Mouse (Mus musculus): ENCODE results near the gene Sbk3. TPM values are rescaled to one million over a fixed set of nuclear protein-coding genes. Genes with fewer than 3 reads are reported as not detected.
A peak's percentile ranks its signal among the peaks of the same experiment; 100 is the strongest.

The Sbk3 gene
- polyA plus RNA-seq, 1 experiment from 2014 or later: 0.33 TPM

GRCm38 (mm10) chr7:4947855-4948254 is 23.1 kb downstream of the Sbk3 start:
- H3K36me3 ChIP-seq: no peaks in the 10 kb centered on the region
- H3K4me3 ChIP-seq: no peak overlapping the region
- no peak overlapping the region for H3K9ac ChIP-seq
- no peak overlapping the region for H3K4me2 ChIP-seq
- WGBS: 23% methylated on average over 2 of the region's 2 CpGs
- no peak overlapping the region for H3K27ac ChIP-seq
- no peak for ATAC-seq (replicated peaks; ENCODE audit: insufficient number of reproducible peaks, insufficient read depth, low FRiP score, low read depth)
- no peaks in the 10 kb centered on the region for H3K9me3 ChIP-seq (replicated peaks)
- peaks cover 16% of the 10 kb centered on the region for H3K4me1 ChIP-seq (replicated peaks)
- H3K27me3 ChIP-seq: no peaks in the 10 kb centered on the region

- WGBS: 15% methylated on average over 15 of the region's 15 CpGs
- 0 out of 2 replicates have a peak overlapping the region, but pooled peaks have one; percentile 33 for H3K9ac ChIP-seq
- peaks cover 6% of the 10 kb centered on the region for H3K4me1 ChIP-seq (replicated peaks)
- H3K9me3 ChIP-seq (replicated peaks): no peaks in the 10 kb centered on the region
- no peaks in the 10 kb centered on the region for H3K27me3 ChIP-seq
- peak overlapping the region; percentile 38 for H3K4me3 ChIP-seq
- no peak overlapping the region for H3K27ac ChIP-seq
- no peaks in the 10 kb centered on the region for H3K36me3 ChIP-seq
- H3K4me2 ChIP-seq: peak overlapping the region; percentile 62
- peak; percentile 73; the same call in 1 of the 2 replicates for ATAC-seq (replicated peaks; ENCODE audit: insufficient number of reproducible peaks, insufficient read depth, low FRiP score, low read depth)
These were observed 27.6 kb downstream of the Sbk3 start for GRCm38 (mm10) chr7:4943223-4943815.

- H3K36me3 ChIP-seq: no peaks in the 10 kb centered on the region
- H3K27ac ChIP-seq: no peak overlapping the region
- H3K9me3 ChIP-seq (replicated peaks): no peaks in the 10 kb centered on the region
- no peak overlapping the region for H3K4me2 ChIP-seq
- H3K9ac ChIP-seq: no peak overlapping the region
- no peaks in the 10 kb centered on the region for H3K27me3 ChIP-seq
- ATAC-seq (replicated peaks; ENCODE audit: insufficient number of reproducible peaks, insufficient read depth, low FRiP score, low read depth): no peak
- no peak overlapping the region for H3K4me3 ChIP-seq
- peaks cover 4% of the 10 kb centered on the region for H3K4me1 ChIP-seq (replicated peaks)
- WGBS: 40% methylated on average over 5 of the region's 5 CpGs
These were observed 28.3 kb downstream of the Sbk3 start for GRCm38 (mm10) chr7:4942673-4943072.

GRCm38 (mm10) chr7:4940068-4940479 is 30.9 kb downstream of the Sbk3 start:
- H3K36me3 ChIP-seq: no peaks in the 10 kb centered on the region
- no peak overlapping the region for H3K4me3 ChIP-seq
- peaks cover 4% of the 10 kb centered on the region for H3K4me1 ChIP-seq (replicated peaks)
- H3K27ac ChIP-seq: no peak overlapping the region
- H3K9me3 ChIP-seq (replicated peaks): no peaks in the 10 kb centered on the region
- no peak for ATAC-seq (replicated peaks; ENCODE audit: insufficient number of reproducible peaks, insufficient read depth, low FRiP score, low read depth)
- H3K4me2 ChIP-seq: no peak overlapping the region
- no peak overlapping the region for H3K9ac ChIP-seq
- 18% methylated on average over 9 of the region's 9 CpGs for WGBS
- no peaks in the 10 kb centered on the region for H3K27me3 ChIP-seq

- WGBS: 45% methylated on average over 2 of the region's 2 CpGs
- H3K4me2 ChIP-seq: no peak overlapping the region
- H3K4me1 ChIP-seq (replicated peaks): peaks cover 2% of the 10 kb centered on the region
- no peak for ATAC-seq (replicated peaks; ENCODE audit: insufficient number of reproducible peaks, insufficient read depth, low FRiP score, low read depth)
- H3K36me3 ChIP-seq: no peaks in the 10 kb centered on the region
- H3K27me3 ChIP-seq: no peaks in the 10 kb centered on the region
- no peak overlapping the region for H3K27ac ChIP-seq
- H3K9me3 ChIP-seq (replicated peaks): 0 out of 2 replicates have a peak, but pooled peaks cover 4% of the 10 kb centered on the region
- no peak overlapping the region for H3K4me3 ChIP-seq
- no peak overlapping the region for H3K9ac ChIP-seq
These were observed 32.5 kb downstream of the Sbk3 start for GRCm38 (mm10) chr7:4938456-4938855.

- Histone ChIP-seq H3K4me2 (no peak overlapping the region), H3K4me3 (no peak overlapping the region), H3K9ac (no peak overlapping the region), H3K36me3 (no peaks in the 10 kb centered on the region), H3K27me3 (no peaks in the 10 kb centered on the region), H3K27ac (no peak overlapping the region), H3K9me3 (replicated peaks) (0 out of 2 replicates have a peak, but pooled peaks cover 4% of the 10 kb centered on the region), H3K4me1 (replicated peaks) (no peaks in the 10 kb centered on the region)
- WGBS: 76% methylated on average over 11 of the region's 11 CpGs
- ATAC-seq (replicated peaks; ENCODE audit: insufficient number of reproducible peaks, insufficient read depth, low FRiP score, low read depth): no peak
These were observed 33.6 kb downstream of the Sbk3 start for GRCm38 (mm10) chr7:4937392-4937791.

- Histone ChIP-seq H3K36me3 (no peaks in the 10 kb centered on the region), H3K4me1 (replicated peaks) (no peaks in the 10 kb centered on the region), H3K27me3 (no peaks in the 10 kb centered on the region), H3K9me3 (replicated peaks) (0 out of 2 replicates have a peak, but pooled peaks cover 4% of the 10 kb centered on the region), H3K4me2 (no peak overlapping the region), H3K4me3 (no peak overlapping the region), H3K9ac (no peak overlapping the region), H3K27ac (no peak overlapping the region)
- ATAC-seq (replicated peaks; ENCODE audit: insufficient number of reproducible peaks, insufficient read depth, low FRiP score, low read depth): no peak
- WGBS: 70% methylated on average over 10 of the region's 10 CpGs
These were observed 34.1 kb downstream of the Sbk3 start for GRCm38 (mm10) chr7:4936832-4937231.

- no peak overlapping the region for H3K27ac ChIP-seq
- H3K9ac ChIP-seq: no peak overlapping the region
- no peak overlapping the region for H3K4me3 ChIP-seq
- 80% methylated on average over 4 of the region's 4 CpGs for WGBS
- H3K9me3 ChIP-seq (replicated peaks): 0 out of 2 replicates have a peak, but pooled peaks cover 4% of the 10 kb centered on the region
- no peak overlapping the region for H3K4me2 ChIP-seq
- no peaks in the 10 kb centered on the region for H3K36me3 ChIP-seq
- ATAC-seq (replicated peaks; ENCODE audit: insufficient number of reproducible peaks, insufficient read depth, low FRiP score, low read depth): no peak
- no peaks in the 10 kb centered on the region for H3K4me1 ChIP-seq (replicated peaks)
- no peaks in the 10 kb centered on the region for H3K27me3 ChIP-seq
These were observed 36.6 kb downstream of the Sbk3 start for GRCm38 (mm10) chr7:4934160-4934914.

GRCm38 (mm10) chr7:4933103-4933502 is 37.9 kb downstream of the Sbk3 start:
- no peaks in the 10 kb centered on the region for H3K27me3 ChIP-seq
- H3K4me1 ChIP-seq (replicated peaks): no peaks in the 10 kb centered on the region
- no peak overlapping the region for H3K4me2 ChIP-seq
- 66% methylated on average over 12 of the region's 12 CpGs for WGBS
- H3K9ac ChIP-seq: no peak overlapping the region
- 0 out of 2 replicates have a peak, but pooled peaks cover 4% of the 10 kb centered on the region for H3K9me3 ChIP-seq (replicated peaks)
- no peaks in the 10 kb centered on the region for H3K36me3 ChIP-seq
- no peak overlapping the region for H3K4me3 ChIP-seq
- no peak for ATAC-seq (replicated peaks; ENCODE audit: insufficient number of reproducible peaks, insufficient read depth, low FRiP score, low read depth)
- H3K27ac ChIP-seq: no peak overlapping the region

- H3K4me2 ChIP-seq: no peak overlapping the region
- no peak overlapping the region for H3K4me3 ChIP-seq
- ATAC-seq (replicated peaks; ENCODE audit: insufficient number of reproducible peaks, insufficient read depth, low FRiP score, low read depth): no peak
- H3K4me1 ChIP-seq (replicated peaks): peaks cover 32% of the 10 kb centered on the region
- WGBS: 70% methylated on average over 17 of the region's 17 CpGs
- H3K9me3 ChIP-seq (replicated peaks): no peaks in the 10 kb centered on the region
- no peak overlapping the region for H3K9ac ChIP-seq
- no peaks in the 10 kb centered on the region for H3K27me3 ChIP-seq
- H3K36me3 ChIP-seq: no peaks in the 10 kb centered on the region
- H3K27ac ChIP-seq: no peak overlapping the region
These were observed 42.6 kb downstream of the Sbk3 start for GRCm38 (mm10) chr7:4928323-4928722.

GRCm38 (mm10) chr7:4927711-4928110 is 43.3 kb downstream of the Sbk3 start:
- Histone ChIP-seq H3K4me2 (no peak overlapping the region), H3K4me3 (no peak overlapping the region)

More at GRCm38 (mm10) chr7:4927711-4928110, 43.3 kb downstream of the Sbk3 start:
- H3K9ac ChIP-seq: no peak overlapping the region
- H3K36me3 ChIP-seq: no peaks in the 10 kb centered on the region
- H3K27me3 ChIP-seq: no peaks in the 10 kb centered on the region
- no peaks in the 10 kb centered on the region for H3K9me3 ChIP-seq (replicated peaks)
- 62% methylated on average over 8 of the region's 8 CpGs for WGBS
- peaks cover 38% of the 10 kb centered on the region for H3K4me1 ChIP-seq (replicated peaks)
- no peak for ATAC-seq (replicated peaks; ENCODE audit: insufficient number of reproducible peaks, insufficient read depth, low FRiP score, low read depth)
- no peak overlapping the region for H3K27ac ChIP-seq
